Mouse (Mus musculus) thymus, postnatal 14 days (tissue): ENCODE data around the gene Aes.

Experiments
- DNase-seq: peaks from one replicate; pipeline ENCODE4 v3.0.0; 2021

The Aes gene

GRCm38 (mm10) chr10:81598871-81599270 is 39.6 kb downstream of the Aes start:
- DNase-seq = no peak

DNA sequence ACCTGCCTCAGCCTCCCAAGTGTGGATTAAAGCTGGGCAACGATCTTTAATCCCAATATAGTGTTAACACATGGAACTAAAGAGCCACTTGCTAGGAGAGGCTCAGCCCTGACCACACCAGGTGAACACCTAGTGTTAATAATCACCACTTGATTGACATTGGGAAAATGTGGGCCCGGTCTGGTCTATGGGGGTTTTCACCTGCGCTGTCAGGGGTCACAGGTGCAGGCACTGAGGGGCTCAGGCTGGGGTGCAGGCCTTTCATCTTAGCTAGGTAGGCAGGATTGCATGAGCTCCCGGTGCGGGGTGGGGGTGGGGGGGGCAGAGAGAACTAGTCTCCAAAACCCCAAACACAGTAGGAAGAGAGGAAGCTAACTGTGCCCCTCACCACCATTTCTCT is 40.3 kb downstream of the Aes start:
- DNase-seq = peak; percentile 56

DNA sequence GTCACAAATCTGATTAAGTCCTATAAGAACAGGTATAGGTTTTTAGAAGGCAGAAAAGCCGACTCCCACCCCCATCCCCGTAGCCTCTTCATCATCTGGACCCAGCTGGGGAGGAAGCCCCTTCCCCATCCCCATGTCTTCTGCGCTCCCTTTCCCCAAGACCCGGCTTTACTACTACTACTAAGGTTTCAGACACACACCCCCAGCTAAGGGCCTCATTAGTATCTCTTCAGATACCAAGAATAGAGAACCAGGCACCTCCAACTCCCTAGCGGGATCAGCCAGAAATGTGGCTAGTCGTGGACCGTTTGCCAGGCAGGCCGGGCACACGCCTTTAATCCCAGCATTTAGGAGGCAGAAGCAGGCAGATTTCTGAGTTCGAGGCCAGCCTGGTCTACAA is 40.8 kb downstream of the Aes start:
- DNase-seq = no peak

- DNase-seq = peak; percentile 97
These were observed 41.5 kb downstream of the Aes start, which contains the start of gene Tle6 for GRCm38 (mm10) chr10:81600738-81601203. TSS of gene Tle6 (minus strand) at chr10:81601073.

DNA sequence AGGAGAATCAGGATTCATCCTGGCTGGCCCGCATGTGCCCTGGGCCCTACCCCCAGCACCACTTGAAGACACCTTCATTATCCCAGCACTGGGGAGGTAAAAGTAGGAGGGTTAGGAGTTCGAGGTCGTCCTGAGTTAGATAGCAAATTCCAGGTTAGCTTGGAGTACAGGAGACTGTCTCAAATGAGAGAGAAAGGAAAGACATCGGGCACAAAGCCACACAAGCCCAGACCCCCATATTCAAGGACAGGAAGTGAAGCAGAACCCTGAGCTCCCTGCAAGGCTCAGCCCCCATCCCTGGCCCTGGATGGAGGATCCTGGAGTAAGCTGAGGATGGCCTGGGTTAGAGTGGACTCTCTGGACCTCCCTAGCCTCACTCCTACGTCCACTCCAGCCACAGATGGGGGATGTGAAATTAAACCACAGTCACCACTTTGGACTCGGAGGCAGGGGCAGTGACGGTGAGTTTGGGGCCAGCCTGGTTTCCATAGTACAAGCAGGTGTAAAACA is 42.2 kb downstream of the Aes start:
- DNase-seq = no peak

DNA sequence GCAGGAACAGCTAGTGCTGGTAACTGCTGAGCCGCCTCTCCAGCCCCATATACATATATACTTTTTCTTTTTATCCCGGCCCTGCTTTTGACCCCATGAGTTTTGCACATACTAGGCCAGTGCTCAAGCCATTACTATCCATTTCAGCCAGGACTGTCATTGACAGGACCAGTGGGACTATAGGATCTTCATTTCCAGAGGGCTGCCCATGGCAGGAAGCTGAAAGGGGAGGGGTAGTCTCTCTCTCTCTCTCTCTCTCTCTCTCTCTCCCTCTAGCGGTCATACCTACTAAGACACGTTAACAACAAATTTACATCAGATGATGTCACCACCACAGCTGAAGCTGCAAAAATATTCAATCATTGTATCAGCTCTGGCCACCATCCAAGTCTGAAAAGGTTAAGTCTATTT is 43.5 kb downstream of the Aes start:
- peak; percentile 69 for DNase-seq

- no peak for DNase-seq
These were observed 45.0 kb downstream of the Aes start for GRCm38 (mm10) chr10:81604019-81604967.

DNA sequence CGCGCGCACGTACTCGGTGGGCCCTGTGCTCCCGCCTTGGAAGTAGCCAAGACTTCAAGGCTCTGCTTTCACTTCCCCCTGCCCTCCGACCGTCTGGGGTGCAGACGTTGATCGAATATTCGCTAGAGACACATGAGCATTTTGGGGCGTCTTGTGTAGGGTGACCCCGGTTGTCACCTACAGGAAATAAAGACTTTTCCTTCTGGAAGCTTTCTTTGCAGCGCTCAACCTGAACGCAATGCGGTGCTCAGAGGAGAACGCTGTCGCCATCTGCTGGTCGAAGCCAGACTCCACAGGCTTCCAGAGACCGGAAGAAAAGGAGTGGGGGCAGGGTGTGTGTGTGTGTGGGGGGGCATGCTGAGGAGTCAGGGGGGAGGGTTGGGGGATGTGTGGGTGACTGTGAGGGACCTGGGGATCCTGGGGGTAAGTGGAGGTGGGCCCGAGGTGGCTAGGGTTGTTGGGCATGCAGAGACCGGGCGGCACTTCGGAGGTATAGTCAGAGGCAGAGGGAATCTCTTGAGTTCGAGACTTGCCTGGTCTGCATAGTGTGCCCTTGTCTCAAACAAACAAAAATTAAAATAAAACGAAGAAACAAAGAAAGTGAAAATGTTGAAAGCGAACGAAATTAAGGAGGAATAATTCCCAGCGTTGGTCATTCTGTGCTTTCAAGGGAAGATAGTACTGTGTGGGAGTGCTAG is 45.8 kb downstream of the Aes start:
- peak; percentile 91 for DNase-seq

- DNase-seq = peak; percentile 38
These were observed 46.3 kb downstream of the Aes start for GRCm38 (mm10) chr10:81605666-81605973.

DNA sequence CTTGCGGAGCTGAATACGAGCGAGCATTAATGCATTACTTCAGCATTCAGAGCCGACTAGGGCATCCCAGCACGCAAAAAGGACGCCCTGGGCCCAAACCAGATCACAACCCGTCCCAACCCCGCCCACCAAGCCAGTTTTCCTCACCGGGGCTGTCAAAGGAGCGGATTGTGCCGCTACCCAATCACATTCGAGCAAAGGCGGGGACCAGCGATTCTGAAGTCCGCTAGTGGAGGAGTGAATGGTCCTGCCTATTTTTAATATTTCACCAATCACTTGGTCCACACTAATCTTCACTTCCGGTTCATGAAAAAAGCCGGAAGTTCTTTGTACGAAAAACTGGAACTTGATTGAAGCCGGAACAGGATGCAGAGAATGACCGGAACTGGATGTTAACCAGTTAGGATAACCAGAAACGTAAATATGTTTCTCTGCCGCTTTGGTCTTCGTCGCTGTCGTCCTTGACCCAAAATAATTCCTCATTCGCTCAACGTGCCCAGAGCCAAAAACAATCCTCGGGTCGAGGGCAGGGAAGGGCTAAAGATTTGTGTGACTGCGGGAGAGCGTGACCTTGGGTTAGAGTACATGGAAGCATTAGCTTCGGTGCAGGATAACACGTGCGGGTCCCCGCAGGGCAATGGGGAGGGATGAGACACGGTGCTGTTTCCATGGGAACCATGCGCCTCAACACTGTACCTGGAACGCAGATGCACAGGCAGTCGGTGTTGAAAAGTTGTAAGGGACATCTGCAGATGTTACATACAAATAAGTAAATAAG is 46.9 kb downstream of the Aes start, which contains the start of gene BC025920:
Gene BC025920 (plus strand): TSS at position 297 of the 778 bp plus-strand sequence.
- DNase-seq = peak; percentile 84

- no peak for DNase-seq
These were observed 49.0 kb downstream of the Aes start for GRCm38 (mm10) chr10:81608308-81608707.

DNA sequence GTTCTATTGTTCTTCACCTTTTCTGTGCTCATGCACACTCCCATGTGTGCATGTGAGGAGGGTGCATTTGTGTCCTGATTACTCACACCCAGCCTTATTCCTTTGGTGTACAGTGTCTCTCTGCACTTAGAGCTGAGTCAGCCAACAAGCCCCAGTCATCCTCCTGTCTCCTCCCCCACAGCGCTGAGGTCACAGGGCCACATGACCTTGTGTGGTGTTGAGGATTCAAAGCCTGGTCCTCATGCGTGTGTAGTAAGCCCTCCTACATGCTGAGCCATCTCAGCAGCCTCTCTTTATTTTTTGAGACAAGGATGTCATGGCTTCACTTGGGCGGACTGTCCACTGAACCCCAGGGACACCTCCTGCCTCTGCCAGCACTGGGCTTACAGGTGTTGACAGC is 53.5 kb downstream of the Aes start:
- no peak for DNase-seq

DNA sequence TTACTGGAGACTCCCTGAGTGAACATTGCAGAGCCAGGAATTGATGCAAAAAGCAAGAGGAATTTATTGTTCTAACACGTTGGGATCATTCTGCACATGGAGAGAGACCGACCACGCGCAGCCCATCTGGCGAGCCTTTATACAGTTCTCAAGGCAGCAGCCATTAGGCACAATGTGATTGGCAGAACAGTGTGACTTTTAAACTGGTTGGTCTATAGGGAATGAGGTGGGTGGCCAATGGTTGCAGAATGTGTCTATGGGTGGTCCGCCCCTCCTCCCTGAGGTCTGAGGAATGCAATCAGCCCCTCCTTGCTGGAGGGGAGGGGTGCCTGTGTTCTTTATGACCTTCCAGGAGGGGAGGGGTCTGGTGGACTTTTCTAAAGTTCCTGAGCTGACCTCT is 56.2 kb downstream of the Aes start:
- no peak for DNase-seq
